Mouse (Mus musculus) forebrain, embryonic 15.5 days (tissue): ENCODE results near the gene Trim56. TPM values are rescaled to one million over a fixed set of nuclear protein-coding genes. Genes with fewer than 3 reads are reported as not detected.
"Not testable (repeated sequence)": the region's sequence is repeated elsewhere in the genome, so short reads cannot be mapped to it uniquely, and the experiment has no call there.

Source experiments
- ATAC-seq: fragments of 200-750 bp; cut with Nextera tagmentation; replicated peaks from 2 replicates; pipeline ENCODE4 v1.8.0; 2017; ENCODE audit warnings: mild to moderate bottlenecking, moderate TSS enrichment, moderate library complexity
- H3K27ac ChIP-seq: fragments of 300-500 bp; sonication (generic); replicated peaks from 2 replicates; pipeline ENCODE4 v1.5.1; 2015; ENCODE audit warnings: mild to moderate bottlenecking, inconsistent platforms
- H3K27me3 ChIP-seq: fragments of 300-500 bp; sonication (generic); 2 replicates; pipeline ENCODE4 v1.6.1; 2015; ENCODE audit warnings: inconsistent platforms
- H3K36me3 ChIP-seq: fragments of 300-500 bp; sonication (generic); 2 replicates; pipeline ENCODE4 v1.6.1; 2015; ENCODE audit warnings: mild to moderate bottlenecking, inconsistent platforms
- H3K4me1 ChIP-seq: fragments of 300-500 bp; sonication (generic); 2 replicates; pipeline ENCODE4 v1.6.1; 2015; ENCODE audit warnings: inconsistent platforms
- H3K4me2 ChIP-seq: fragments of 300-500 bp; sonication (generic); replicated peaks from 2 replicates; pipeline ENCODE4 v1.6.1; 2015; ENCODE audit warnings: mild to moderate bottlenecking, inconsistent platforms
- H3K4me3 ChIP-seq: fragments of 300-500 bp; sonication (generic); 2 replicates; pipeline ENCODE4 v1.5.1; 2015; ENCODE audit warnings: mild to moderate bottlenecking, inconsistent platforms
- H3K9ac ChIP-seq: fragments of 300-500 bp; sonication (generic); replicated peaks from 2 replicates; pipeline ENCODE4 v1.6.1; 2015; ENCODE audit warnings: mild to moderate bottlenecking, inconsistent platforms
- H3K9me3 ChIP-seq: fragments of 300-500 bp; sonication (generic); 2 replicates; pipeline ENCODE4 v1.6.1; 2016; ENCODE audit warnings: inconsistent platforms
- WGBS: fragments of 180-500 bp; shearing (Covaris S2); methylation state at CpG from one replicate; pipeline ENCODE4 v1.1.7; 2015; ENCODE audit warnings: mixed read lengths; 5-methylcytosine and 5-hydroxymethylcytosine counted together
- polyA plus RNA-seq: library from polyadenylated mRNA; unstranded; fragments of >200 nt; fragmentation: Nextera tagmentation; extraction: Ambion mirVana; gene quantifications from 2 replicates; pipeline ENCODE4 v1.2.1, GENCODE M21; 2015

Trim56 gene
- polyA plus RNA-seq, 1 experiment from 2014 or later = 3.4 TPM

GRCm38 (mm10) chr5:137122686-137123193 lies 6.7 kb upstream of the Trim56 start:
- no peak overlapping the region for H3K9ac ChIP-seq
- H3K4me1 ChIP-seq = peaks cover 9% of the 10 kb centered on the region
- no peaks in the 10 kb centered on the region for H3K27me3 ChIP-seq
- H3K4me3 ChIP-seq = no peak overlapping the region
- peak; percentile 87 for ATAC-seq
- no peaks in the 10 kb centered on the region for H3K36me3 ChIP-seq
- no peaks in the 10 kb centered on the region for H3K9me3 ChIP-seq
- 7% methylated on average over 14 of the region's 14 CpGs for WGBS
- H3K4me2 ChIP-seq = peak overlapping the region; percentile 20
- peak overlapping the region; percentile 78 for H3K27ac ChIP-seq

GRCm38 (mm10) chr5:137121280-137121679 lies 5.3 kb upstream of the Trim56 start:
- WGBS = 82% methylated on average over 4 of the region's 4 CpGs
- Histone ChIP-seq H3K4me2 (no peak overlapping the region), H3K9ac (no peak overlapping the region), H3K27ac (no peak overlapping the region), H3K9me3 (no peaks in the 10 kb centered on the region), H3K36me3 (no peaks in the 10 kb centered on the region), H3K27me3 (no peaks in the 10 kb centered on the region), H3K4me3 (no peak overlapping the region), H3K4me1 (peaks cover 12% of the 10 kb centered on the region)
- ATAC-seq = no peak

GRCm38 (mm10) chr5:137118878-137119277 lies 2.9 kb upstream of the Trim56 start:
- Histone ChIP-seq H3K36me3 (no peaks in the 10 kb centered on the region), H3K9ac (no peak overlapping the region), H3K9me3 (no peaks in the 10 kb centered on the region), H3K4me3 (no peak overlapping the region), H3K27ac (no peak overlapping the region), H3K4me1 (peaks cover 25% of the 10 kb centered on the region), H3K4me2 (no peak overlapping the region), H3K27me3 (no peaks in the 10 kb centered on the region)
- 64% methylated on average over 4 of the region's 4 CpGs for WGBS
- ATAC-seq = no peak

GRCm38 (mm10) chr5:137117994-137118393 lies 2.0 kb upstream of the Trim56 start:
- not testable (repeated sequence) for H3K9me3 ChIP-seq, H3K4me2 ChIP-seq, H3K27ac ChIP-seq, ATAC-seq, H3K27me3 ChIP-seq, H3K4me3 ChIP-seq, H3K9ac ChIP-seq, H3K36me3 ChIP-seq
- peaks cover 23% of the 10 kb centered on the region for H3K4me1 ChIP-seq
- WGBS = 93% methylated on average over 3 of the region's 3 CpGs

- WGBS = 88% methylated on average over 2 of the region's 2 CpGs
These were observed 978 bp upstream of the Trim56 start for GRCm38 (mm10) chr5:137116987-137117386.

GRCm38 (mm10) chr5:137114891-137115561 lies 983 bp downstream of the Trim56 start:
- no peaks in the 10 kb centered on the region for H3K27me3 ChIP-seq
- H3K9ac ChIP-seq = no peak overlapping the region
- no peaks in the 10 kb centered on the region for H3K36me3 ChIP-seq
- no peaks in the 10 kb centered on the region for H3K9me3 ChIP-seq
- ATAC-seq = no peak
- peaks cover 16% of the 10 kb centered on the region for H3K4me1 ChIP-seq
- peak overlapping the region; percentile 54 for H3K4me2 ChIP-seq
- no peak overlapping the region; the same call in 1 of the 2 replicates for H3K4me3 ChIP-seq
- WGBS = 91% methylated on average over 9 of the region's 9 CpGs
- H3K27ac ChIP-seq = no peak overlapping the region

More at GRCm38 (mm10) chr5:137116987-137117386, 978 bp upstream of the Trim56 start:
- no peak for ATAC-seq
- Histone ChIP-seq H3K27me3 (no peaks in the 10 kb centered on the region), H3K9me3 (no peaks in the 10 kb centered on the region), H3K9ac (no peak overlapping the region), H3K4me2 (no peak overlapping the region), H3K36me3 (no peaks in the 10 kb centered on the region), H3K4me1 (peaks cover 16% of the 10 kb centered on the region), H3K27ac (no peak overlapping the region), H3K4me3 (no peak overlapping the region)

GRCm38 (mm10) chr5:137111542-137112408 lies 4.2 kb downstream of the Trim56 start:
- Histone ChIP-seq H3K9me3 (no peaks in the 10 kb centered on the region), H3K4me2 (no peak overlapping the region), H3K27me3 (no peaks in the 10 kb centered on the region), H3K27ac (no peak overlapping the region), H3K36me3 (no peaks in the 10 kb centered on the region), H3K4me1 (peaks cover 16% of the 10 kb centered on the region), H3K4me3 (no peak overlapping the region), H3K9ac (no peak overlapping the region)
- ATAC-seq = no peak
- WGBS = 79% methylated on average over 5 of the region's 5 CpGs

GRCm38 (mm10) chr5:137110863-137111262 lies 5.1 kb downstream of the Trim56 start:
- Histone ChIP-seq H3K4me1 (peaks cover 8% of the 10 kb centered on the region), H3K9ac (no peak overlapping the region), H3K4me2 (no peak overlapping the region), H3K36me3 (no peaks in the 10 kb centered on the region), H3K27ac (no peak overlapping the region), H3K4me3 (no peak overlapping the region), H3K9me3 (no peaks in the 10 kb centered on the region), H3K27me3 (no peaks in the 10 kb centered on the region)
- ATAC-seq = no peak
- 91% methylated on average over 12 of the region's 12 CpGs for WGBS

GRCm38 (mm10) chr5:137109941-137110593 lies 5.9 kb downstream of the Trim56 start:
- no peak overlapping the region for H3K4me2 ChIP-seq
- 59% methylated on average over 25 of the region's 25 CpGs for WGBS
- no peaks in the 10 kb centered on the region for H3K36me3 ChIP-seq
- peaks cover under 1% of the 10 kb centered on the region; the same call in 1 of the 2 replicates for H3K4me1 ChIP-seq
- ATAC-seq = no peak
- no peak overlapping the region for H3K4me3 ChIP-seq
- H3K27me3 ChIP-seq = no peaks in the 10 kb centered on the region
- no peaks in the 10 kb centered on the region for H3K9me3 ChIP-seq
- no peak overlapping the region for H3K27ac ChIP-seq
- no peak overlapping the region for H3K9ac ChIP-seq

- H3K27me3 ChIP-seq = no peaks in the 10 kb centered on the region
- no peak overlapping the region for H3K4me3 ChIP-seq
- H3K36me3 ChIP-seq = no peaks in the 10 kb centered on the region
- H3K4me1 ChIP-seq = no peaks in the 10 kb centered on the region
- ATAC-seq = no peak
- H3K4me2 ChIP-seq = no peak overlapping the region
- WGBS = 61% methylated on average over 6 of the region's 6 CpGs
- H3K27ac ChIP-seq = no peak overlapping the region
- no peaks in the 10 kb centered on the region for H3K9me3 ChIP-seq
- no peak overlapping the region for H3K9ac ChIP-seq
These were observed 7.9 kb downstream of the Trim56 start for GRCm38 (mm10) chr5:137108111-137108510.

- H3K4me2 ChIP-seq = no peak overlapping the region
- H3K27me3 ChIP-seq = no peaks in the 10 kb centered on the region
- H3K27ac ChIP-seq = no peak overlapping the region
- no peak overlapping the region for H3K4me3 ChIP-seq
- no peaks in the 10 kb centered on the region for H3K36me3 ChIP-seq
- WGBS = 81% methylated on average over 8 of the region's 8 CpGs
- no peaks in the 10 kb centered on the region for H3K9me3 ChIP-seq
- H3K9ac ChIP-seq = no peak overlapping the region
- H3K4me1 ChIP-seq = no peaks in the 10 kb centered on the region
- ATAC-seq = no peak
These were observed 8.3 kb downstream of the Trim56 start for GRCm38 (mm10) chr5:137107670-137108069.

GRCm38 (mm10) chr5:137107024-137107423 lies 9.0 kb downstream of the Trim56 start:
- no peaks in the 10 kb centered on the region for H3K9me3 ChIP-seq
- H3K27ac ChIP-seq = no peak overlapping the region
- H3K4me1 ChIP-seq = no peaks in the 10 kb centered on the region
- H3K36me3 ChIP-seq = no peaks in the 10 kb centered on the region
- 4% methylated on average over 6 of the region's 6 CpGs for WGBS
- ATAC-seq = peak; percentile 41; the same call in 1 of the 2 replicates
- no peak overlapping the region for H3K9ac ChIP-seq
- no peaks in the 10 kb centered on the region for H3K27me3 ChIP-seq
- no peak overlapping the region for H3K4me3 ChIP-seq
- H3K4me2 ChIP-seq = no peak overlapping the region
